Mouse (Mus musculus) stomach, embryonic 15.5 days (tissue): Measurements from ENCODE around the gene Copz1. TPM values are rescaled to one million over a fixed set of nuclear protein-coding genes. Genes with fewer than 3 reads are reported as not detected.

Source experiments
- ATAC-seq: fragments of 200-750 bp; cut with Nextera tagmentation; 2 replicates; pipeline ENCODE4 v1.8.0; 2017; ENCODE audit warnings: low read depth, moderate number of reproducible peaks, moderate TSS enrichment; ENCODE audit not compliant: insufficient read depth, low FRiP score
- H3K27ac ChIP-seq: fragments of 300-500 bp; sonication (generic); 2 replicates; pipeline ENCODE4 v1.5.1; 2015; ENCODE audit warnings: mild to moderate bottlenecking, inconsistent platforms
- H3K27me3 ChIP-seq: fragments of 300-500 bp; sonication (generic); replicated peaks from 2 replicates; pipeline ENCODE4 v1.6.1; 2015; ENCODE audit warnings: inconsistent platforms
- H3K36me3 ChIP-seq: fragments of 300-500 bp; sonication (generic); 2 replicates; pipeline ENCODE4 v1.6.1; 2015; ENCODE audit warnings: inconsistent platforms
- H3K4me1 ChIP-seq: fragments of 300-500 bp; sonication (generic); 2 replicates; pipeline ENCODE4 v1.6.1; 2015; ENCODE audit warnings: inconsistent platforms
- H3K4me2 ChIP-seq: fragments of 300-500 bp; sonication (generic); 2 replicates; pipeline ENCODE4 v1.6.1; 2015; ENCODE audit warnings: mild to moderate bottlenecking, inconsistent platforms
- H3K4me3 ChIP-seq: fragments of 300-500 bp; sonication (generic); replicated peaks from 2 replicates; pipeline ENCODE4 v1.5.1; 2015; ENCODE audit warnings: inconsistent platforms
- H3K9ac ChIP-seq: fragments of 300-500 bp; sonication (generic); 2 replicates; pipeline ENCODE4 v1.6.1; 2015; ENCODE audit warnings: inconsistent platforms
- H3K9me3 ChIP-seq: fragments of 300-500 bp; sonication (generic); 2 replicates; pipeline ENCODE4 v1.6.1; 2016; ENCODE audit warnings: inconsistent platforms
- WGBS: fragments of 180-500 bp; shearing (Covaris S2); methylation state at CpG from one replicate; pipeline ENCODE4 v1.1.7; 2015; 5-methylcytosine and 5-hydroxymethylcytosine counted together
- polyA plus RNA-seq: library from polyadenylated mRNA; unstranded; fragments of >200 nt; fragmentation: Nextera tagmentation; extraction: Ambion mirVana; gene quantifications from 2 replicates; pipeline ENCODE4 v1.2.1, GENCODE M21; 2015

Gene Copz1
- polyA plus RNA-seq, 1 experiment from 2014 or later = 248 TPM

- peak overlapping the region; percentile 52; the same call in 1 of the 2 replicates for H3K27ac ChIP-seq
- 0 out of 2 replicates have a peak, but pooled peaks cover 6% of the 10 kb centered on the region for H3K36me3 ChIP-seq
- 79% methylated on average over 3 of the region's 3 CpGs for WGBS
- ATAC-seq = no peak; the same call in 1 of the 2 replicates
- H3K4me3 ChIP-seq = no peak overlapping the region
- H3K4me1 ChIP-seq = peaks cover 15% of the 10 kb centered on the region; the same call in 1 of the 2 replicates
- H3K4me2 ChIP-seq = no peak overlapping the region
- no peaks in the 10 kb centered on the region for H3K27me3 ChIP-seq
- H3K9me3 ChIP-seq = no peaks in the 10 kb centered on the region
- H3K9ac ChIP-seq = no peak overlapping the region
Measured at GRCm38 (mm10) chr15:103281465-103282205, 9.1 kb downstream of the Copz1 start.

DNA sequence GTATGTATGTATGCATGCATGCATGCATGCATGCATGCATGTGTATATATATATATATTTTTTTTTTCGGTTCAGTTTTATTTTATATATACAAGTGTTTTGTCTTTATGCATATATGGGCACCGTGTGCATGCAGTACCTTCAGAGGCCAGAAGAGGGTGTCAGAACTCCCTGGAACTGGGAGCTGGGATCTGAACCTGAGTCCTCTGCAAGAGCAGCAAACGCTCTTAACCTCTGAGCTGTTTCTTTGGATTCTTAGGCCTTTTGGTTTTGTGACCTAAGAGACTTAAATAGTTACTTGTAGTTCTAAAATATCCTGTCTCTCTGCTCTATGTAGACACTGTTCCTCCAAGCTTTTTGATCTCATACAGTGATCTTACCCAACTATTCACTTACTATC, 11.6 kb downstream of the Copz1 start:
- Histone ChIP-seq H3K27ac (no peak overlapping the region), H3K36me3 (no peaks in the 10 kb centered on the region), H3K9ac (no peak overlapping the region), H3K4me2 (no peak overlapping the region), H3K4me3 (no peak overlapping the region), H3K4me1 (peaks cover 13% of the 10 kb centered on the region; the same call in 1 of the 2 replicates), H3K9me3 (no peaks in the 10 kb centered on the region), H3K27me3 (no peaks in the 10 kb centered on the region)
- ATAC-seq = no peak
- 68% methylated on average over 3 of the region's 3 CpGs for WGBS

DNA sequence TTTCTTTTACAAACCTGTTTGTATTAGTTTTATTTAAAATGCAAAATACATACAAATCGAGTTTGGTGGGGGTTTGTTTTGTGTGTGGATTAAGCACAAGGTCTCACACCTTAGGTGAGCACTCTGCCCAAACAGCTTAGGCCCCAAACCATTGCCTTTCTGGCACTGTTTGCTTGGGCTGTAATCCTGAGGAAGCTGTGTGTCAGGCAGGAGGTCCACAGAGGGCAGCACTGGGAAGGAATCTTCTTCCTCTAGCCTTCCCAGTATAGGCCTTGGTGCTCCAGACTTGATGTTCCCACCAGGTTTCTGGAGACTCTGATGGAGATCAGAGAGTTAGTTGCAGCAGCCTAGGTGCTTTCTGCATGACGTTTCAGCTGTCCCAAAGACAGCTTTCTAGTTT, 12.1 kb downstream of the Copz1 start:
- H3K4me3 ChIP-seq = no peak overlapping the region
- H3K9ac ChIP-seq = no peak overlapping the region
- peaks cover 13% of the 10 kb centered on the region; the same call in 1 of the 2 replicates for H3K4me1 ChIP-seq
- WGBS = 45% methylated on average over 2 of the region's 2 CpGs
- no peaks in the 10 kb centered on the region for H3K27me3 ChIP-seq
- H3K4me2 ChIP-seq = no peak overlapping the region
- no peaks in the 10 kb centered on the region for H3K9me3 ChIP-seq
- H3K27ac ChIP-seq = no peak overlapping the region
- ATAC-seq = no peak
- H3K36me3 ChIP-seq = no peaks in the 10 kb centered on the region; the same call in 1 of the 2 replicates

DNA sequence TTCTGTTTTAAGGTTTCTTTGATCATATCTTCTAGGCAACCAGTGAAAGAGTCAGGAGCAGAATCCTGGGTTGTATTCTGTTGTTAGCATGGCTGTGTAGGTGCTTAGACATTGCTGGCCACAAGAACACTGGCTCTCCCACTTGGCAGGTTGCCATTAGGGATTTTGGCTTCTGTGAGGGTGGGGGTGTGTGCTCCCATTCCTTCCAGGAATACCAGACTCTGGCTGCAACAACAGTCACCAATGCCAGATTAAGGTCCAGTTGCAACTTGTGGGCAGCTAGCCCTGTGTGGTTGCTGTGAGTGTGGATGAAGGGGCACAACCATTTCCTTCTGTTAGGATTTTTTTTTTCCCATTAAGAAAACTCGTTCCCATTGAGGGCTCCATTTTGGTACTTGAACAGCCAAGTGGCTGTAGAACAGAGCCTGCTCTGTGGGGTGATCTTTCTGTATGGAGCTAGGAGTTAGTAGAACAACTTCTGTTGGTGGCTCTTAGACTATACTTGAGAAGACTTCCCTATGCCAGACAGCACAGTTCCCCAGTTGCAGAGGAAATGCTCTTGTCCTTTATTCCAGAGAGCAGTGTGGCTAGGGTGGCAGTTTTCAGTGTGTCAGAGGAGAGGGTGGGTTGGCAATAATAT, 13.4 kb downstream of the Copz1 start:
- 50% methylated on average over 1 of the region's 1 CpGs for WGBS
- Histone ChIP-seq H3K4me1 (peaks cover 10% of the 10 kb centered on the region; the same call in 1 of the 2 replicates), H3K4me3 (no peak overlapping the region), H3K9me3 (no peaks in the 10 kb centered on the region), H3K27me3 (no peaks in the 10 kb centered on the region), H3K4me2 (no peak overlapping the region), H3K27ac (no peak overlapping the region), H3K36me3 (peaks cover 1% of the 10 kb centered on the region; the same call in 1 of the 2 replicates), H3K9ac (no peak overlapping the region)
- no peak for ATAC-seq

DNA sequence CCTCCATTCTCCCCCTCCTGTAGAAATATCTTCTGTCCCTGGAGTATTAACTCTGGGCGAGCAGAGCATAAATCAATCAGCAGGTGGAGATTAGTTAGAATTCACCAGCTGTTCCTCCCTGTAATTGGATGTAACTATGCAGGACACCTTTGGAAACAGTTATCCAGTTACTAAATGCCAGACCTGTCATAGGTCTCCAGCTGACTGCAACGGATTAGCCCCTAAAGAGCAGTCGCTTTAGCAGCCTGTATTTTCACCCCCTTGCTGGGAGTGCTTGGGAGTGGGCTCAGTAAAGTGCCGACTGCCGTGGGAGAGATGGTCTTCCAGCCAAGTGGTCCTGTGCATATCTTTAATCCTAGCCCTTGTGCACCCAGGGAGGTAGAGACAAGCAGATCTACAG, 17.1 kb downstream of the Copz1 start:
- H3K36me3 ChIP-seq = peaks cover 29% of the 10 kb centered on the region
- no peaks in the 10 kb centered on the region for H3K27me3 ChIP-seq
- 51% methylated on average over 5 of the region's 5 CpGs for WGBS
- H3K4me3 ChIP-seq = no peak overlapping the region
- H3K4me1 ChIP-seq = peaks cover 10% of the 10 kb centered on the region; the same call in 1 of the 2 replicates
- no peak overlapping the region for H3K27ac ChIP-seq
- no peak for ATAC-seq
- no peaks in the 10 kb centered on the region for H3K9me3 ChIP-seq
- H3K9ac ChIP-seq = no peak overlapping the region
- no peak overlapping the region for H3K4me2 ChIP-seq

- ATAC-seq = no peak; the same call in 1 of the 2 replicates
Measured at GRCm38 (mm10) chr15:103290417-103290816, 17.9 kb downstream of the Copz1 start.

DNA sequence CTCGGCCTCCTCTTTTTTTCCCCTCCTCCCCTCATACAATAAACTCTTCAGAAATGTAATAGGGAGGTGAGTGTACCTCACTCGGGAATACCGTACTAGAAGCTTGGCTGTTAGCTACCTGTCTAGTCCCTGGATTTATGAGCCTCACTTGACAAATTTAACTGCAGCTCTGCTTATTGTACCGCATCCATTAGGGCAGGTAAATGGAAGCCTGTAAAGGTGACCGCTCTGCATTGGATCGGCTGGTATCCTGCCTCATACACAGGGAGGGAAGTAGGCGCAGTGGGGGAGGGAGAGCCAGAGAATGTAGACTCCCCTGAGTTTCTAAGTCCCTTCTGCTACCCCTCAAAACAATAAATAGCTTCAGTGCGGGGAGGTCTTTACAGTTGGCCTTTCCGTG, 18.3 kb downstream of the Copz1 start:
- Histone ChIP-seq H3K9ac (no peak overlapping the region), H3K4me2 (no peak overlapping the region), H3K9me3 (no peaks in the 10 kb centered on the region), H3K4me1 (0 out of 2 replicates have a peak, but pooled peaks cover 2% of the 10 kb centered on the region), H3K36me3 (peaks cover 29% of the 10 kb centered on the region), H3K27me3 (no peaks in the 10 kb centered on the region), H3K27ac (no peak overlapping the region), H3K4me3 (no peak overlapping the region)
- no peak; the same call in 1 of the 2 replicates for ATAC-seq
- 75% methylated on average over 9 of the region's 9 CpGs for WGBS

More at GRCm38 (mm10) chr15:103290417-103290816, 17.9 kb downstream of the Copz1 start:
- Histone ChIP-seq H3K4me2 (no peak overlapping the region), H3K9ac (no peak overlapping the region), H3K9me3 (no peaks in the 10 kb centered on the region), H3K27me3 (no peaks in the 10 kb centered on the region), H3K36me3 (peaks cover 29% of the 10 kb centered on the region), H3K27ac (no peak overlapping the region), H3K4me3 (no peak overlapping the region), H3K4me1 (peaks cover 7% of the 10 kb centered on the region; the same call in 1 of the 2 replicates)
- 62% methylated on average over 6 of the region's 6 CpGs for WGBS

DNA sequence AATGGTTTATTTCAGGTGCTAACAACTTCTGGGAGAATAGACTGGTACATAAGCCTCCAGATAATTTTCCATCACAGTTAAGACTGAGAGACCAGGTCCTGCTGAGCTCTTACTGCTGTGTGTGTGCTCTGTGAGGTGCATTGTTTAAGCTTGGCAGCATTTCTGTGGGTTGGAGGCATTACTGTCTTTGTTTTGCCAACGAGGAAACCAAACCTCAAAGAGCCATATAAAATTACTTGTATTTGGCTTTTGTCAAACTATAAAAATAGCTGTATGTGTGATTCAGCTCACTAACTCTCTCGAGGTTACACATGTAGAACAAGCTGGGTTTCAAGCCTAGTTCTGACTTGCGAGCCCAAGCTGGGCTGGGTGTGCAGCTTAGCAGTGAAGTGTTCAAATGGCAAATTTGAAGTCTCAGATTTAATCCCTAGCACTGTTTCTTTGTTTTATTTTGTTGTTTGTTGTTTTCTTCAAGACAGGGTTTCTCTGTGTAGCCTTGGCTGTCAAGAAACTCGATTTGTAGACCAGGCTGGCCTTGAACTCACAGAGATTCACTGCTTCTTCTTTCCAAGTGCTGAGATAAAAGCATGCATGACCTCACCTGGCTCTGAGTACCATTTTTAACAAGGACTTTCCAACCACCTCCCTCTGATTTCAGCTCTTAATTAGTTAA, 20.3 kb downstream of the Copz1 start:
- Histone ChIP-seq H3K27ac (no peak overlapping the region), H3K27me3 (no peaks in the 10 kb centered on the region), H3K36me3 (peaks cover 36% of the 10 kb centered on the region), H3K9me3 (no peaks in the 10 kb centered on the region), H3K4me1 (no peaks in the 10 kb centered on the region), H3K4me2 (no peak overlapping the region), H3K9ac (no peak overlapping the region), H3K4me3 (no peak overlapping the region)
- 90% methylated on average over 4 of the region's 4 CpGs for WGBS
- ATAC-seq = no peak

DNA sequence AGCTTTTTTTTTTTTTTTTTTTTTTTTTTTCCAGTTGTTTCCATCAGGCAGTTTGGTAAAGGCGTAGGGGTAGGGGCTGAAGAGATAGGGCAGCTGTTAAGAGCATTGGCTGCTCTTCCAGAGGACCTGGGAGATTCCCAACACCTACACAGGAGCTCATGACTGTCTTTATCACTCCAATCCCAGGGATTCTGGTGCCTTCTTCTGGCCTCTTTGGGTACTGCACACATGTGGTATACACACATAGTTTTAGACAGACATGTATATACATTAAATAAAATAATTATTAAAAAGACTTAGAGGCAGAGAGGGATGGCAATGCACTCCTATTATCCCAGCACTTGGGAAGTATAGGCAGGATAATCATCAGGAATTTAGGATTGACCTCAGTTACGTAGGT, 20.9 kb downstream of the Copz1 start:
- no peaks in the 10 kb centered on the region for H3K4me1 ChIP-seq
- H3K9ac ChIP-seq = no peak overlapping the region
- H3K4me2 ChIP-seq = no peak overlapping the region
- H3K9me3 ChIP-seq = no peaks in the 10 kb centered on the region
- peaks cover 39% of the 10 kb centered on the region for H3K36me3 ChIP-seq
- H3K27me3 ChIP-seq = no peaks in the 10 kb centered on the region
- no peak for ATAC-seq
- H3K27ac ChIP-seq = no peak overlapping the region
- 99% methylated on average over 2 of the region's 2 CpGs for WGBS
- H3K4me3 ChIP-seq = no peak overlapping the region

GRCm38 (mm10) chr15:103294649-103295048, 22.1 kb downstream of the Copz1 start:
- H3K36me3 ChIP-seq = peaks cover 44% of the 10 kb centered on the region

DNA sequence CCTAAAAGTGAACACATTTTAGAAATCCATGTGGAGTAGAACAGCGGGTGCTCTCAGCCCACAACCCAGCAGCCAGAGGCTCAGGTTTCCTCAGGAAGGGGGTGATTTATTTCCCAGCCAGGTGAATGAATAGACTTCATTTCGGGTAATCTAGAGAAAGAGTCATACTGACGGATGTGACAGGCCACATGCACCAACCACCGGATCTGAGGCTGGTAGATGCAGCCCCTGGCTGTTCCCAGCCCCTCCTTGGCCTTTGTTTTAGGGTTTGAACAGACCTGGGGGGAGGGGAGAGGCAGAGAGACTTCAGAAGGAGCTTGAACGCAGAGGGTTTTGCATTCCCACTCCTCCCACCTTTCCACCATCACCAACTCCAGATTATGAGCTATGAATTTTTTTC, 23.3 kb downstream of the Copz1 start:
- H3K27ac ChIP-seq = no peak overlapping the region

More at GRCm38 (mm10) chr15:103294649-103295048, 22.1 kb downstream of the Copz1 start:
- Histone ChIP-seq H3K4me3 (no peak overlapping the region), H3K27ac (no peak overlapping the region), H3K4me2 (no peak overlapping the region), H3K9ac (no peak overlapping the region), H3K4me1 (0 out of 2 replicates have a peak, but pooled peaks cover 6% of the 10 kb centered on the region), H3K27me3 (no peaks in the 10 kb centered on the region), H3K9me3 (no peaks in the 10 kb centered on the region)
- WGBS = 86% methylated on average over 2 of the region's 2 CpGs
- no peak for ATAC-seq

More for the DNA sequence above, 23.3 kb downstream of the Copz1 start:
- no peak for ATAC-seq
- peaks cover 43% of the 10 kb centered on the region for H3K36me3 ChIP-seq
- H3K4me1 ChIP-seq = peaks cover 18% of the 10 kb centered on the region; the same call in 1 of the 2 replicates
- H3K27me3 ChIP-seq = no peaks in the 10 kb centered on the region
- WGBS = 26% methylated on average over 5 of the region's 5 CpGs
- H3K9ac ChIP-seq = no peak overlapping the region
- no peak overlapping the region for H3K4me2 ChIP-seq
- H3K9me3 ChIP-seq = no peaks in the 10 kb centered on the region
- no peak overlapping the region for H3K4me3 ChIP-seq
